Mouse (Mus musculus) layer of hippocampus, adult 18-20 months (tissue): ENCODE measurements around the gene Il22. TPM values are rescaled to one million over a fixed set of nuclear protein-coding genes. Genes with fewer than 3 reads are reported as not detected.
"Not testable (repeated sequence)": the region's sequence is repeated elsewhere in the genome, so short reads cannot be mapped to it uniquely, and the experiment has no call there.

Experiments used
- DNase-seq, 2 experiments: peaks; one replicate each; pipeline ENCODE4 v3.0.0; 2022; ENCODE audit warnings: low spot score in 2 of 2
- long read RNA-seq: library from polyadenylated mRNA; stranded (forward); transcript quantifications from one replicate; pipeline ENCODE4 v2.0.0, GENCODE M21; 2021
- total RNA-seq, 2 experiments: library from RNA; stranded (reverse); gene quantifications; 2 replicates each; pipeline ENCODE4 v1.2.3; 2021

Il22 gene
- not detected for total RNA-seq
- long read RNA-seq, result 0 reads

- no peak for DNase-seq
These were observed at the start of gene Il22 for GRCm38 (mm10) chr10:118204642-118205041. Gene Il22 (plus strand): TSS chr10:118204942.

GRCm38 (mm10) chr10:118155932-118156331 lies 48.8 kb upstream of the Il22 start:
- peak in 1 of 2 experiments; percentile 23 for DNase-seq

GRCm38 (mm10) chr10:118161131-118161530 lies 43.6 kb upstream of the Il22 start:
- peak; percentile 78 to 85 for DNase-seq

- no peak for DNase-seq
These were observed 35.5 kb upstream of the Il22 start for GRCm38 (mm10) chr10:118169212-118169611.

GRCm38 (mm10) chr10:118172416-118172815 lies 32.3 kb upstream of the Il22 start:
- DNase-seq, result no peak

- DNase-seq, result peak in 1 of 2 experiments; percentile 21
These were observed 31.9 kb upstream of the Il22 start for GRCm38 (mm10) chr10:118172876-118173275.

- not testable (repeated sequence) for DNase-seq
These were observed 29.2 kb upstream of the Il22 start for GRCm38 (mm10) chr10:118175542-118175941.

GRCm38 (mm10) chr10:118178735-118179151 lies 26.0 kb upstream of the Il22 start:
- no peak for DNase-seq

GRCm38 (mm10) chr10:118179265-118179664 lies 25.5 kb upstream of the Il22 start:
- no peak for DNase-seq

- not testable (repeated sequence) for DNase-seq
These were observed 9.6 kb upstream of the Il22 start for GRCm38 (mm10) chr10:118195150-118195549.

GRCm38 (mm10) chr10:118215719-118216393 lies 11.1 kb downstream of the Il22 start:
- DNase-seq, result not testable (repeated sequence)

GRCm38 (mm10) chr10:118227629-118228028 lies 22.9 kb downstream of the Il22 start:
- DNase-seq, result not testable (repeated sequence)

GRCm38 (mm10) chr10:118232607-118233006 lies 27.9 kb downstream of the Il22 start:
- DNase-seq, result not testable (repeated sequence)

GRCm38 (mm10) chr10:118240680-118241079 lies 35.9 kb downstream of the Il22 start, which contains the start of gene Gm32717:
Gene Gm32717 (minus strand): TSS chr10:118240780.
- not testable (repeated sequence) for DNase-seq

GRCm38 (mm10) chr10:118249006-118249595 lies 44.4 kb downstream of the Il22 start:
- DNase-seq, result peak; percentile 18 to 54

GRCm38 (mm10) chr10:118250852-118251295 lies 46.1 kb downstream of the Il22 start:
- peak; percentile 37 to 51 for DNase-seq

GRCm38 (mm10) chr10:118258388-118258787 lies 53.6 kb downstream of the Il22 start, which contains the start of gene Gm32802:
Gene Gm32802 (plus strand): TSS chr10:118258688.
- not testable (repeated sequence) for DNase-seq

Other genes starting within 250 kb of the Il22 start
- 1 to 10 TPM; 7.3 to 7.7 TPM for gene Mdm1, start 63.1 kb upstream of the Il22 start, total RNA-seq
- gene Gm32717, start 35.8 kb downstream of the Il22 start, total RNA-seq, result under 1 TPM; 0.74 to 0.97 TPM
- under 1 TPM; 0.74 to 0.97 TPM for gene Gm32802, start 53.7 kb downstream of the Il22 start, total RNA-seq
- gene Iltifb, start 90.1 kb downstream of the Il22 start, total RNA-seq, result not detected
- not detected for gene Gm9040, start 122.0 kb downstream of the Il22 start, total RNA-seq
- gene Gm9044, start 127.5 kb downstream of the Il22 start, total RNA-seq, result not detected
- under 1 TPM in 1 of 2 experiments, not detected in 1; 0.12 TPM for gene Gm9045, start 132.9 kb downstream of the Il22 start, total RNA-seq
- not detected for gene Gm9046, start 138.3 kb downstream of the Il22 start, total RNA-seq
- gene Gm9048, start 143.7 kb downstream of the Il22 start, total RNA-seq, result not detected
- gene Gm9049, start 149.2 kb downstream of the Il22 start, total RNA-seq, result under 1 TPM in 1 of 2 experiments, not detected in 1; 0.12 TPM
- not detected for gene Ifng, start 236.1 kb downstream of the Il22 start, total RNA-seq